Mouse (Mus musculus) testis, postnatal 14 days (tissue): ENCODE measurements around the gene Arf6.
"Not testable (repeated sequence)": the region's sequence is repeated elsewhere in the genome, so short reads cannot be mapped to it uniquely, and the experiment has no call there.

Experiments used
- DNase-seq: peaks from one replicate; pipeline ENCODE4 v3.0.0; 2021; ENCODE audit warnings: low spot score

Arf6 gene

GRCm38 (mm10) chr12:69373850-69374766 is 2.2 kb downstream of the Arf6 start:
- DNase-seq = no peak

GRCm38 (mm10) chr12:69376132-69376531 is 4.2 kb downstream of the Arf6 start:
- DNase-seq = no peak

- no peak for DNase-seq
Observed at GRCm38 (mm10) chr12:69377188-69377587, 5.2 kb downstream of the Arf6 start.

GRCm38 (mm10) chr12:69377636-69378035 is 5.7 kb downstream of the Arf6 start:
- not testable (repeated sequence) for DNase-seq

DNA sequence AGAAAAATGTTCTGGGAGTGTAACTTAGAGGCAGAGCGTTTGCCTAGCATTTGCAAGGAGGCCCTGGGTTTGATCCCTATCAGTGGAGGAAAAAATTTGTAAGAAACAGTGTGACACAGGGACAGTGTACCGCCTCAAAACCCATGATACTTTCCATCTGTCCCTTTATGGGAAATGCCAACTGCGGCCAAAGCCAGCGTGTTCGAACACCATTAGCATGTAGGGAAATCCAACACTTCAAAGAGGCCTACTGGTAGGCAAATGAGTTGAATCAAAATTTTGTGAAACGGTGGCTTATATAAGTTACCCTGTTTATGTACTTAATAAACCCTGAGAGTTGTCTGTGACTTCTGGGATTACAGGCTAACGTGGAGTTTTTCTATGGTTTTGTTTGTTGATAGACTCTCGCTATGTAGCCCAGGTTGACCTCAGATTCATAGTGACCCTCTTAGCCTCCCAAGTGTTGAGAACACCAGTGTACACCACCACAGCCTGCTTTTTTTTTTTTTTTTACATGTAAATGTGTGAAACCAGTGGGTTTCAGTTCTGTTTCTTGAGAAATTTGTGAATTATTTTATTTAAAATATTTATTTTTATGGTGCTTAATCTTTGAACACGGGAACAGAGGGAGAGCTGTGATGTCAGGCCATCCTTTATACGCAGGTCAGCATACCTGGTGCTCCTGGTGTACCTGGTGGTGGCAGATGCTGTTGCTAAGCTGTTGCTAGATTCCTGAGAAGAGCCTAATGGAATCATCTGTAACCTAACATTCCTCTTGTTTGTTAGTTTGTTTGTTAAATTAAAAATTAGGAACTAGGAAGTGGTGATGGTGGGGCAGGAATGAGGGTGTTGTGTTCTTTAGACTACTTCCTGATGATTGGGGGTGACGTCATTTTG is 6.9 kb downstream of the Arf6 start:
- DNase-seq = no peak

- DNase-seq = no peak
Observed at GRCm38 (mm10) chr12:69382880-69383279, 10.9 kb downstream of the Arf6 start.

DNA sequence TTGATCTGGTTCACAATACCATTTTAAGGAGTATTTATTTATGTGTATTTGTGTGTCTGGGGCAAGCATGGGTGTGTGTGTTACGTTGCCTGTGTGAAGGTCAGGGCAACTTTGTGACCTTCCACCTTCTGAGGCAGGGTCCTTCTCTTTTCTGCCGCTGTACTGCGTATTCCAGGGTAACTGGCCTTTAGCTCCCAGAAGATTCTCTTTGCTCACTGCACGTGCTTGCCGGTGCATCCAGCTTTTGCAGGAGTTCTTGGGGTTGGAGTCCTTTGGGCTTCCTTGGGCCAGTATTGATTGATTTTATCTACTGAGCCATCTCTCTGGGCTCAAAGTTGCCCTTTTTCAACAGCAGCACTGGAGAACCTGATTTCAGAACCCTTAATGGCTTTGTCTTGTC is 12.7 kb downstream of the Arf6 start:
- DNase-seq = no peak

- no peak for DNase-seq
Observed at GRCm38 (mm10) chr12:69385542-69386280, 13.8 kb downstream of the Arf6 start.

GRCm38 (mm10) chr12:69386281-69386732 is 14.4 kb downstream of the Arf6 start:
- DNase-seq = not testable (repeated sequence)

GRCm38 (mm10) chr12:69388321-69388869 is 16.4 kb downstream of the Arf6 start:
- DNase-seq = no peak

GRCm38 (mm10) chr12:69389273-69389938 is 17.5 kb downstream of the Arf6 start:
- no peak for DNase-seq

- DNase-seq = peak; percentile 63
Observed at GRCm38 (mm10) chr12:69390000-69390698, 18.2 kb downstream of the Arf6 start.

GRCm38 (mm10) chr12:69393076-69393475 is 21.1 kb downstream of the Arf6 start:
- DNase-seq = no peak

GRCm38 (mm10) chr12:69394456-69394855 is 22.5 kb downstream of the Arf6 start:
- DNase-seq = no peak

DNA sequence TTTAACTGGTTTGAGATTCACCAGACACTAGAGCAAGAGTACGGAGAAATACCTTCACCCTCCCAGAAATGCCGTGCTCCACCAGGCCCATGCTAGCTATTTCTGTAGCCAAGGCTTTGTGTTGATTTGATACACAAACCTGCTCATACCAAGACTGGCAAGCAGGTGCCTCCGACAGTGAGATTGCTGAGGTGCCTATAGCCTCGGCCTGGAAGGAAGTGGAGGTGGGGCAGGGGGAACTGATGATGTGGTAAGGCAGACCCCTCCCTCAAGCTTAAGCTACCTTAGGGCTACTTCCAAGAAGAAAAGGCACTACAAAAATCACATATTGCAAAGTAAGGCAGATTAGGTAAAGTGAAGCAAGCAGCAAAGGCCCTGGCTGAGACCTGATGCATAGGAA is 28.4 kb downstream of the Arf6 start:
- no peak for DNase-seq

DNA sequence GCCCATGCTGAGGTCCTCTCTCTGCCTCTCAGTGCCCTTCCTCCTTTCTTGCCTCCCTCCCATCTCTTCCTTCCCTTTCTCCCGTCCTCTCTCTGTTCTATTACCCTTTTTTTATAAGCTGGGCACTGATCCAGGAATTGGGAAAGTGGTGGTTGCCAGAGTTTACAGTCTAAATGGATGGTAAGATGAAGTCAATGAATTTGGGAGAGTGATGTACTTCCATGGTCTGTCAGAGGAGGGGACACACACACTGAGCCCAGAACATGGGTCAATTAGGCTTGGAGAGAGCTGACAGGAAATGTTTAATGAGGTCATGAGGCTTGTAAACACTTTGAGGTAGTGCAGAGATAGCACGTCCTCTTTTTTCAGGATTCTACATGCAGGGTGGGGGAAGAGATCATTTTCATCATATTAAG is 28.9 kb downstream of the Arf6 start:
- DNase-seq = no peak

DNA sequence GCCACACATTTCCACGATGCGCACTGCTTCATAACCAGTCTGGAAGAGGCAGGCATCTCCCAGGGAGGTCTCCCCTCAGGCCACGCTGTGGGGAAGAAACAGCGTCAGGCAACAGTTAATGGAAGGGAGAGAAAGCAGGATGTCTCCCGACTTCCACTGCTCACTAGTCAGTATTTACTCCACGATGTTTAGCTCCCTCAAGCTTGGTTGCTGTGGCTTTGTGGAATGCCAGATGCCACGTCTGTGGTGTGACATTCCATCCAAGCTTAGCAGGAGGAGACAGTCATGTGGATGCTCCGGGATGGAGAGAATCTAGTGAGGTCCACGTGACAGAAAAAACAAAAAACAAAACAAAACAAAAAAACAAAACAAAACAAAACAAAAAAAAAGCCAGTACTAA is 30.1 kb downstream of the Arf6 start:
- no peak for DNase-seq

DNA sequence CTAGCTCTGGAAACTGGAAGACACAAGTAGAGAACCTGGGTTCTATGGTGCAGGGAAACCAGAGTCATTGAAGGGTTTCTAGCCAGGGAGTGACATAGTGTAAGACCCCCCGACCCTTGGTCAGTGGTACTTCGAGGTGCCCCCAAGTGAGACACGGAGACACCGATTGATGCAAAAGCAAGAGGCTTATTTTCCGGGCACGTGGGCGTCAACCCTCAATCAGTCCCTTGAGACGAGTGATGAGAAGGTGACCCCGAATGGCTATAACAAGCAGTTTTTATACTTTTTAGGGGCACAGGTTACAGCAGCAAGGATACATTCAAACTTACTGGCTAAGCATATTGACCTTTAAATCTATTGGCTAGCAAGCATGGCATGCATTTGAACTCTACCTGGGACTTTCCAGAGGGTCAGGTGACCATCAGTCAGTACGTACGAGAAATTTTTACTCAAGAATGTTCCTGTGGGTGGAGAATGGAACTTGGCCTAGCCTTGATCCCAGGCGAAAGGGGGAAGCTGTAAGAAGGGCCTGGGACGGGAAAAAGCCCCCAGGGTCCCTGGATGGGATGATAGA is 30.7 kb downstream of the Arf6 start:
- no peak for DNase-seq

DNA sequence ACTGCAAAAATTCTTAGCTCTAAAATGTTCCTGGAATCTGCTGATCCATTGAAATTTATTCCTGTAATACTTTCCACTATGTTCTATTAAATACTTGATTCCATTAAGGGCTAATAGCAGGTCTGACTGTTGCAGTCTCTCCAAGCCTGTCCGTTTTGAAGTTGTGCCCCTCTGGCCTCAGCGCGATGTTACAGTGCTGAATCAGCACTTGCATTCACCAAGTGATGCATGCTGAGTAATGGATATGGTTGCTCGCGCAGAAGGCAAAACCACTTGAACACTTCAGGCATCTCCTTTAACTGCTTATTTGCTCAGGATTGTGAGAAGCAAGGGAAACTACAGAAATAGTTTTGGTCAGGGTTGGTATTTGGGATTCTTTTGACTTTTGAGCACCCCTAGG is 38.8 kb downstream of the Arf6 start:
- no peak for DNase-seq

DNA sequence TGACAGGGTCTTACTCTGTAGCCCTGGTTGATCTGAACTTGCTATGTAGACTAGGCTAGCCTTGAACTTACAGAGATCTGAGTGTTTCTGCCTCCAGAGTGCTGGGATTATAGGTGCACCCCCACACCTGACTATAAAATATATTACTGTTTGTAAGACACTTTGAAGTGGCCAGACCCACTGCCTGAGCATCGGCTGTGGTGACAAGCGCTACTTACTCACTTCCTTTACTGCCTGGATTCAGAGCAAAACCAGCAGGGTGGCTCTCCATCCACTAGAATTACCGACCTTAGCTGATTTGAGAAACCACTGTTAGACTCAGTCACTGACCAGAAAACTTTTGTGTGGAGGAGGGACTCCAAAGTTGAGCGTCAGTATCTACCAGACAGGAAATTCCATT is 40.0 kb downstream of the Arf6 start:
- DNase-seq = no peak
